Mouse (Mus musculus) spleen, postnatal 4 days (tissue): ENCODE measurements around the gene Gpc6.

Experiments
- DNase-seq, 2 experiments: peaks; one replicate each; pipeline ENCODE4 v3.0.0; 2022; ENCODE audit warnings: low spot score in 2 of 2

Gene Gpc6

GRCm38 (mm10) chr14:117473378-117473777, 548.3 kb downstream of the Gpc6 start:
- DNase-seq, result no peak

DNA sequence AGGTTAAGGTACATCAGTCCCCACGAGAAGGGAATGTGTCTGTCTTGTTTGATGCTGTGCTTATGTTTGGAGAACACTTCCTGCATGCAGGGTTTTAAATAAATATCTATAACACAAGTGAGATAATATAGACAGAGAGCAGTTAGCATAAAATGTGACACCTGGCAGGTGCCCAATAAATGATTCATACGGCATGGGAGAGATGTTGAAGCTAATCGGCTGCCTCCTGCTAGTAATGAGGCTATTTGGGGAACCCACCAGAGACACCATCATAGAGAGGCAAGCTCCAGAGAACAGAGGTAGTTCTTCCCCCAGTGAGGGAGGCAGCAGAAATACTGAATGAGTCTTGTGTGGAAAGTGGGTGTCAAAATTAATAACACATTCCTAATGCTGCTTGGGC, 553.8 kb downstream of the Gpc6 start:
- no peak for DNase-seq

- DNase-seq, result no peak
Observed at GRCm38 (mm10) chr14:117487161-117487754, 562.1 kb downstream of the Gpc6 start.

- no peak for DNase-seq
Observed at GRCm38 (mm10) chr14:117490469-117490868, 565.4 kb downstream of the Gpc6 start.

DNA sequence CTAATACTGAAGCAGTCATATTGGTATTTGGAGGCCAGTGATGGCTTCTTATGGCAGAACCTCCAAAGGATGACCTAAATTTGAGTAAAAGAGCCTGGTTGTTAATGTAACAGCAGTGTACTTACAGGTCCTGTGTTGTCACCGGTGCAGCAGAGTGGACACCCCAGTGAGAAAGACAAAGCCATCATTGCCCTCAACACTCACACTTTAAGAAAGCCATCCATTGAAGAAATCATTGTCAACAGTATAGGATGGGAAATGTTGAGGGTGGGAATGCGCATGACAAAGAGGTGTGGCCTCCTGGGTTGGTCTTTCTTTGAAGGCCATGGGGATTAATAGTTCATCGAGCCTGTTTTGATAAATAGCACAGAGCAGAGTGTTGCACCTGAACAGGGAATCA, 570.0 kb downstream of the Gpc6 start:
- DNase-seq, result no peak

DNA sequence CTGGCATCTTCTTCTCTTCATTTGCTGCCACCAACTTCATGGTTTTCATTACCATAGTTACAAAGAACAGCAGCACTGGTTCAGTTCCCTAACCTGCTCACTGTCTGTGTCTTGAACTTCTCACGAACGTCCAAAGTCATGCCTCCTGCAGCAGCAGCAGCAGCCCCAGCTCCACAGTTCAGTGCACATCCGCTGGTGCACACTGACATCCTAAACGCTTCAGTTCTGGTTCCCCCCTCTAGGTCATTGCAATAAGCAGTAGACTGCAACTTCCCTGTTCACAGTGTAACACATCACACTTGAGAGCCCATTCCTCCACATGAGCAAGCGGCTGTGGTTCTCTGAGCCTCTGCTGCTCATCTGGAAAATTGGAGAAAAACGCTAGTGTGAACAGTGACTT, 573.7 kb downstream of the Gpc6 start:
- no peak for DNase-seq

DNA sequence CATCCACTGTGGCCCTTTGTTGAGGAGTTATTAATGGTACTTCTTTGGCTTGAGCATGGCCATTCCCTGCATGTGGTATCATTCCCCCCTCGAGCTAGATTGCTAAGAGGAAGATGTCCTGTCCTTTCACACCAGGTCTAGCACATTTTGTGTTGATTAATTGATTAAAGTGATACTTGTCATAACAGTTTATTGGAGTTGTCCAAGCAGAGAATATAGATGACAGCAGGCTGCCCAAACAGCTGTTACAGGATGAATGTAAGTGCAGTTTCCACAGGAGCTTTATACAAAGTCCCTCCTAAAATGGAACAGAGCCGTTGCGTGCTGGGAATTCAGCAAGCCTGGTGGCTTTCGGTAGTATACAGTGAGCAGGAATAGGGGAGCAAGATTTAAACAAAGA, 574.2 kb downstream of the Gpc6 start:
- DNase-seq, result no peak

DNA sequence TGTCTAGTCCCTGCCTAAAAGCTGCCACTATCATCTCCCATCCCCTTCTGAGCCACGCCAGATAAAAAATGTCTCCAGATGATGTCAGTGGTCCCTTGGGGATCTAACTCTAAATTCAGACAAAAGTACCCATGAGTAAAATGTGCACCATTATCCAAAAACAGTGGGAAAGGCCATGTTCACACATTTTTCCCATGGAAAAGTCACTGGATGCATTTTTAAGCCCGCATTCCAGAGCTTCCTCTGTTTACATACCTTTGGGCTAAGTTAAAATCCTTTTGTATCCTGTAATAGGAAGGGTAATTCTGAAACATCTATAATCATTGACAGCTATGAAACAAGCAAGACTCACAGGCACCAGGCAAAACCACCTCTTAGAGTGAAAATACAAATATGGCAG, 589.7 kb downstream of the Gpc6 start:
- DNase-seq, result no peak

DNA sequence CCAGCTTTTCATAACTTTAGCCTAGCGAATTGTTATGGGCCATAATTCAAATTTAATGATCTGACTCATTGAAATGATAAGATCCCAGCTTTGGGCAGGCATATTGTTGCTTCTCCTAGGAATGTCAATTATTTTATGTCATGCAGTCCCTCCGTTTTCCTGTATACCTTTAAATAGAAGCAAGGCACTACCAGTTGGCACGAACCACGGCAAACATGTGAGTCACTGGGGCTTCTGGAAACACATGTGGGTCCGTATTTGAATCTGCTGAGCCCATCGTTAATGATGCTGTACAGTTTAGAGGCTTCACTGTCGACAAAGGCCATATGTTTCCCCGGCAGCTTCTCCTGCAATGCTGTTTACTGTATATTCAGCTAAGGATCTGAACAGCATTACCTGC, 594.5 kb downstream of the Gpc6 start:
- no peak for DNase-seq

- DNase-seq, result no peak
Observed at GRCm38 (mm10) chr14:117520706-117521105, 595.6 kb downstream of the Gpc6 start.

GRCm38 (mm10) chr14:117525133-117525532, 600.0 kb downstream of the Gpc6 start:
- DNase-seq, result no peak

GRCm38 (mm10) chr14:117527053-117527452, 601.9 kb downstream of the Gpc6 start:
- DNase-seq, result no peak

DNA sequence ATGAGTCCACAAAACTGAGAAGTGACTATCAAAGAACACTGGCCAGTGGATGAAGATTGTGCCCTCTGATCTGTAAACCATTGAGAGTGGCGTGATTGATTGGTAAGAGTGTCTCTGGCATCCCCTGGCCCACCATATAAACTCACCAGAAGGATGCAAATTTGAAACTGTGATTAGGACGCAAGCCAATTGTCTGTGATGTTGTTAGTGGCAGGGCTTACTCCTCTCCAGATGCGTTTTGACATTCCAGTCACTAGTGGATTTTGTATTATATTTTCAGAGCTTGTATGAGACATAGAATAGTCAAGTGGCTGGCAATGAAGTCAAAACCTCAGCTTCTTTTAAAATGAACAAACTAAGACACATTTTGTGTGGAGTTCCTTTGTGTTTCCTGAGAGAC, 604.3 kb downstream of the Gpc6 start:
- no peak for DNase-seq

DNA sequence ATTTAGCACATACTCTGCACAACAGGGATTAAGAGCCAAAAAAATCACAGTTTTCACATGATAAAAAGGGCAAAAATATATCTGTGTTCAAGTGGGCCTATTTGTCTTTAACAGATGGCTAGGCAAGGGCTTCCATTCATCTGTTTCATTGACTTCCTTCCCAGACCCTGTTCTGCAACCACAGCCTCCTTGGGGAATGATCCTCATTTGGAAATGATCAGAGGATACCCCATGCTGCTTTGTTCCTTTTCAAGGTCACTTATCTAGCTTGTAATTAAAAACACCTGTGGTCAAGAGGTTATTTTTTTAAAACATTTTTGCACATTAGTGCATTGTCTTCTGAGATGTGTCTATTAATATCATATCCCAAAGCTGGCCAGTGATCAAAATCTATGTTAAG, 627.7 kb downstream of the Gpc6 start:
- no peak for DNase-seq

DNA sequence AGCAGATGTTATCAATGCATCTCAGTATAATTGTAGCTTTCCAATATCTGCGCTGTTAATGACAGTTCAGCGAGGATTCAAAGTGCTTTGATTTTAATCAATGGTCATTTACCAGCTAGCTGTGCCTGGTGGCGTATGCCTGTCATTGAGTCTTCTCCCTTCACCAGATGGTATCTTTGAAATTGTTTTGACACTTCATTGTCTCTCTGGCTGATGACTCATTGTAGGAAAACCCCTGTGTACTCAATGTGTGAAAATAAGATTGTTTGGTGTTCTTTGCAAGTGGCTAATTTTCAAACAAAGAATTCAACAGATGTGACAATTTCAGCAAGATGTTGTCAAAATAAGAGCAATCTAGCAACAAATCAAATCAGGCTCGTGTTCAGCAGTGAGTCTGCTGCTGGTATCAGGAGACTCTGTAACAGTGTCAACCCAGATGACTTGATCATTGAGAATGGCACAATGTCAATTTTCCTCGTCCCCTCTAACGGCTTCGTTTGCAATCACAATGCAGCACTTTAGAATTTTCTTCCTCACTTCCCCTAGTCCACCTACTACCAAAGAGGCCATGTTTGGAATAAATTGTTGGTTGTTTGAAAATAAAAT, 631.7 kb downstream of the Gpc6 start:
- DNase-seq, result no peak

GRCm38 (mm10) chr14:117562146-117562545, 637.0 kb downstream of the Gpc6 start:
- DNase-seq, result no peak

GRCm38 (mm10) chr14:117569278-117569677, 644.2 kb downstream of the Gpc6 start:
- no peak for DNase-seq

DNA sequence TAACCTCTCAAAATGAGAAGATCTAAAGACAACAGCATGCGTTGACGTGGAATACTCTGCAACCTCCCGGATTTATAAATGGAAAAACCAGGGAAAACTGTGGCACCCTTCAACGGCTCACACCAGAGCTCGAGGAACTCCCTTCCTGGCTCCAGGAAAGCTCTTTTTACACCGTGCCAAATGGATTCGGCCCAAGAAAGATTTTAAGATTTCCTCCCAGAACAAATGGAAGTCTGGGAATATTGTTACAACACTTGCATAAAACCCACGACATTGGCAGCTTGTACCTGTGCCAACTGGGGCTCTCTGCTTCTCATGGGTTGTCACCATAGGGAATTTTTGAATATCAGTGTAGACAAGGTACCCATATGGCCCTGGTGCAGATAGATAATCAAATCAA, 647.1 kb downstream of the Gpc6 start:
- DNase-seq, result no peak

GRCm38 (mm10) chr14:117574216-117574615, 649.1 kb downstream of the Gpc6 start:
- DNase-seq, result no peak

DNA sequence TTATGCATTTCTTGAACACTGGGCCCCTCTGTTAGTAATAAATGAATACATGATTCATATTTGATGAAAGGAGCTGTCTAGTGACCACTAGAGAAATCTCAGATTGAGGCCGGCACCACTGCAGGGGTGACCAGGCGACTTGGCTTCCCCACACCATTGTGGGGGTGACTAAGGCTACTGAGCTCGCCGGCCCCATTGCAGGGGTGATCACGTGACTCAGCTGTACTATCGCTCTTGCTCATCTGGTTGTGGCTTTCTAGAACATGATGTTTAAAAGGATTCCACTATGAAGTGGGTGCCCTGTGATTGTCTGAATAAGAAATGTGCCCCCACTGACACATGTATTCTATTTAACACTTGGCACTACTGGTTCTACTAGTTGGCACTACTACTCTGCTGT, 656.6 kb downstream of the Gpc6 start:
- no peak for DNase-seq

DNA sequence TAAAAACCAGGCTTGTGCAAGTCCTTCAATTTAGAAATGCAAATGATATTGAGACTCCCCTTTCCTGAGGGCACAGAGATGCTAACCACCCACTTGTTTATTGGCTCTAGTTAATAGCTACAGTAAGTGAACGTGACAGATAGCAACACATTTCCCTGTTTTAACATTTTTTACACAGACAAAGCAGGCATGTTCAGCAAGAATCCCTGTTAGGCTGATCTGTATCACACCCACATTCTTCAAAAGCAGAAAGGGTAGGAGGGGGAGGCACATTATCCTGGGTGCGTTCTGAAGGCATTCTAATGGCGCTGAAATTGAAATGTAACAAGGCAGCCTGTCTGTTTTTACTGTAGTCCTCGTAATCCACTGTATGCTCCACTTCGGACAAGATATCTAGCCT, 674.6 kb downstream of the Gpc6 start:
- no peak for DNase-seq

- no peak for DNase-seq
Observed at GRCm38 (mm10) chr14:117603837-117604236, 678.7 kb downstream of the Gpc6 start.

- DNase-seq, result no peak
Observed at GRCm38 (mm10) chr14:117605750-117606149, 680.6 kb downstream of the Gpc6 start.

DNA sequence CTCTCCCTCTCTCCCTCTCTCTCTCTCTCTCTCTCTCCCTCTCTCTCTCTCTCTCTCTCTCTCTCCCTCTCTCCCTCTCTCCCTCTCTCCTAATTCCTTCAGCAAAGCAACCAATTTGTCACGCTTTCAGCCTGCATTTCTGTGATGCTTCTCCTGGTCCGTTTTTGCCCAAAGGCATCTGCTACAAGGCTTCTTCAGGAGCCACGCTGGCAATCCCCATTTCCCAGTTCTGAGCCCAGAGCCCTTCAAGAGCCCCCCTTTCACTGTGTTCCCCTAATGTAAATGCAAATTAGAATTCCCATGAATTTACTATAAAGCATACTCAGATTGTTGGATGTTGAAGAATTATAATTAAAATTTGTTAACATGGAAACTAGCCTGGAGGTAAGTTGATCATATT, 686.0 kb downstream of the Gpc6 start:
- DNase-seq, result no peak
